Mouse (Mus musculus): Measurements from ENCODE around the gene Fmo6. TPM values are rescaled to one million over a fixed set of nuclear protein-coding genes. Genes with fewer than 3 reads are reported as not detected.

Gene Fmo6
- polyA plus RNA-seq, 1 experiment from 2014 or later, result not detected

- Histone ChIP-seq H3K27me3 (replicated peaks; ENCODE audit: control insufficient read depth, insufficient read depth, low read length) (no peaks in the 10 kb centered on the region), H3K27ac (ENCODE audit: low read length) (no peak overlapping the region), H3K4me3 (replicated peaks; ENCODE audit: low read length) (no peak overlapping the region), H3K36me3 (ENCODE audit: control insufficient read depth, insufficient read depth) (no peaks in the 10 kb centered on the region), H3K9me3 (ENCODE audit: control insufficient read depth, low read length) (no peaks in the 10 kb centered on the region; the same call in 1 of the 2 replicates), H3K4me2 (ENCODE audit: low read length) (no peak overlapping the region), H3K9ac (replicated peaks; ENCODE audit: low read depth, low read length) (no peak overlapping the region), H3K4me1 (replicated peaks; ENCODE audit: control insufficient read depth, insufficient read depth, low read length) (no peaks in the 10 kb centered on the region)
- WGBS, result 82% methylated on average over 6 of the region's 6 CpGs
- ATAC-seq, result no peak
Observed at GRCm38 (mm10) chr1:162891980-162892451, 45.3 kb downstream of the Fmo6 start.

- no peak overlapping the region for H3K4me3 ChIP-seq (replicated peaks; ENCODE audit: low read length)
- H3K4me1 ChIP-seq (replicated peaks; ENCODE audit: control insufficient read depth, insufficient read depth, low read length), result no peaks in the 10 kb centered on the region
- H3K4me2 ChIP-seq (ENCODE audit: low read length), result no peak overlapping the region
- 91% methylated on average over 12 of the region's 12 CpGs for WGBS
- no peaks in the 10 kb centered on the region for H3K36me3 ChIP-seq (ENCODE audit: control insufficient read depth, insufficient read depth)
- H3K27me3 ChIP-seq (replicated peaks; ENCODE audit: control insufficient read depth, insufficient read depth, low read length), result no peaks in the 10 kb centered on the region
- ATAC-seq, result no peak
- no peaks in the 10 kb centered on the region; the same call in 1 of the 2 replicates for H3K9me3 ChIP-seq (ENCODE audit: control insufficient read depth, low read length)
- no peak overlapping the region for H3K27ac ChIP-seq (ENCODE audit: low read length)
- no peak overlapping the region for H3K9ac ChIP-seq (replicated peaks; ENCODE audit: low read depth, low read length)
Observed at GRCm38 (mm10) chr1:162888646-162889045, 48.7 kb downstream of the Fmo6 start.

- Histone ChIP-seq H3K27ac (ENCODE audit: low read length) (no peak overlapping the region), H3K27me3 (replicated peaks; ENCODE audit: control insufficient read depth, insufficient read depth, low read length) (no peaks in the 10 kb centered on the region), H3K4me2 (ENCODE audit: low read length) (no peak overlapping the region), H3K4me1 (replicated peaks; ENCODE audit: control insufficient read depth, insufficient read depth, low read length) (no peaks in the 10 kb centered on the region), H3K36me3 (ENCODE audit: control insufficient read depth, insufficient read depth) (no peaks in the 10 kb centered on the region), H3K9me3 (ENCODE audit: control insufficient read depth, low read length) (no peaks in the 10 kb centered on the region; the same call in 1 of the 2 replicates), H3K9ac (replicated peaks; ENCODE audit: low read depth, low read length) (no peak overlapping the region), H3K4me3 (replicated peaks; ENCODE audit: low read length) (no peak overlapping the region)
- 94% methylated on average over 7 of the region's 7 CpGs for WGBS
- no peak for ATAC-seq
Observed at GRCm38 (mm10) chr1:162887644-162888043, 49.7 kb downstream of the Fmo6 start.

GRCm38 (mm10) chr1:162886138-162886816 is 51.0 kb downstream of the Fmo6 start:
- 85% methylated on average over 11 of the region's 11 CpGs for WGBS

GRCm38 (mm10) chr1:162882681-162883080 is 54.6 kb downstream of the Fmo6 start:
- H3K9me3 ChIP-seq (ENCODE audit: control insufficient read depth, low read length), result no peaks in the 10 kb centered on the region
- H3K9ac ChIP-seq (replicated peaks; ENCODE audit: low read depth, low read length), result no peak overlapping the region
- WGBS, result 81% methylated on average over 4 of the region's 4 CpGs
- no peaks in the 10 kb centered on the region for H3K36me3 ChIP-seq (ENCODE audit: control insufficient read depth, insufficient read depth)
- no peak overlapping the region for H3K4me3 ChIP-seq (replicated peaks; ENCODE audit: low read length)
- H3K4me2 ChIP-seq (ENCODE audit: low read length), result no peak overlapping the region
- H3K4me1 ChIP-seq (replicated peaks; ENCODE audit: control insufficient read depth, insufficient read depth, low read length), result no peaks in the 10 kb centered on the region
- H3K27me3 ChIP-seq (replicated peaks; ENCODE audit: control insufficient read depth, insufficient read depth, low read length), result no peaks in the 10 kb centered on the region
- no peak overlapping the region for H3K27ac ChIP-seq (ENCODE audit: low read length)
- no peak for ATAC-seq

More at GRCm38 (mm10) chr1:162886138-162886816, 51.0 kb downstream of the Fmo6 start:
- no peaks in the 10 kb centered on the region; the same call in 1 of the 2 replicates for H3K9me3 ChIP-seq (ENCODE audit: control insufficient read depth, low read length)
- no peaks in the 10 kb centered on the region for H3K36me3 ChIP-seq (ENCODE audit: control insufficient read depth, insufficient read depth)
- no peaks in the 10 kb centered on the region for H3K4me1 ChIP-seq (replicated peaks; ENCODE audit: control insufficient read depth, insufficient read depth, low read length)
- no peak overlapping the region for H3K9ac ChIP-seq (replicated peaks; ENCODE audit: low read depth, low read length)
- no peak overlapping the region for H3K27ac ChIP-seq (ENCODE audit: low read length)
- no peak for ATAC-seq
- no peaks in the 10 kb centered on the region for H3K27me3 ChIP-seq (replicated peaks; ENCODE audit: control insufficient read depth, insufficient read depth, low read length)
- no peak overlapping the region for H3K4me2 ChIP-seq (ENCODE audit: low read length)
- H3K4me3 ChIP-seq (replicated peaks; ENCODE audit: low read length), result no peak overlapping the region

- 64% methylated on average over 11 of the region's 11 CpGs for WGBS
Observed at GRCm38 (mm10) chr1:162879595-162880369, 57.5 kb downstream of the Fmo6 start.

GRCm38 (mm10) chr1:162875091-162875490 is 62.2 kb downstream of the Fmo6 start:
- 89% methylated on average over 3 of the region's 3 CpGs for WGBS
- H3K4me3 ChIP-seq (replicated peaks; ENCODE audit: low read length), result no peak overlapping the region
- H3K27me3 ChIP-seq (replicated peaks; ENCODE audit: control insufficient read depth, insufficient read depth, low read length), result no peaks in the 10 kb centered on the region
- H3K27ac ChIP-seq (ENCODE audit: low read length), result no peak overlapping the region
- no peaks in the 10 kb centered on the region for H3K36me3 ChIP-seq (ENCODE audit: control insufficient read depth, insufficient read depth)
- ATAC-seq, result no peak
- H3K4me1 ChIP-seq (replicated peaks; ENCODE audit: control insufficient read depth, insufficient read depth, low read length), result no peaks in the 10 kb centered on the region
- H3K9ac ChIP-seq (replicated peaks; ENCODE audit: low read depth, low read length), result no peak overlapping the region
- no peaks in the 10 kb centered on the region for H3K9me3 ChIP-seq (ENCODE audit: control insufficient read depth, low read length)
- H3K4me2 ChIP-seq (ENCODE audit: low read length), result no peak overlapping the region

More at GRCm38 (mm10) chr1:162879595-162880369, 57.5 kb downstream of the Fmo6 start:
- no peak for ATAC-seq
- Histone ChIP-seq H3K4me1 (replicated peaks; ENCODE audit: control insufficient read depth, insufficient read depth, low read length) (no peaks in the 10 kb centered on the region), H3K4me3 (replicated peaks; ENCODE audit: low read length) (no peak overlapping the region), H3K36me3 (ENCODE audit: control insufficient read depth, insufficient read depth) (no peaks in the 10 kb centered on the region), H3K9me3 (ENCODE audit: control insufficient read depth, low read length) (no peaks in the 10 kb centered on the region), H3K4me2 (ENCODE audit: low read length) (no peak overlapping the region), H3K9ac (replicated peaks; ENCODE audit: low read depth, low read length) (no peak overlapping the region), H3K27me3 (replicated peaks; ENCODE audit: control insufficient read depth, insufficient read depth, low read length) (no peaks in the 10 kb centered on the region), H3K27ac (ENCODE audit: low read length) (no peak overlapping the region)

- no peaks in the 10 kb centered on the region for H3K4me1 ChIP-seq (replicated peaks; ENCODE audit: control insufficient read depth, insufficient read depth, low read length)
- H3K27me3 ChIP-seq (replicated peaks; ENCODE audit: control insufficient read depth, insufficient read depth, low read length), result no peaks in the 10 kb centered on the region
- no peaks in the 10 kb centered on the region for H3K9me3 ChIP-seq (ENCODE audit: control insufficient read depth, low read length)
- H3K4me3 ChIP-seq (replicated peaks; ENCODE audit: low read length), result no peak overlapping the region
- ATAC-seq, result no peak
- H3K36me3 ChIP-seq (ENCODE audit: control insufficient read depth, insufficient read depth), result no peaks in the 10 kb centered on the region
- H3K4me2 ChIP-seq (ENCODE audit: low read length), result no peak overlapping the region
- H3K9ac ChIP-seq (replicated peaks; ENCODE audit: low read depth, low read length), result no peak overlapping the region
- H3K27ac ChIP-seq (ENCODE audit: low read length), result no peak overlapping the region
- 64% methylated on average over 9 of the region's 9 CpGs for WGBS
Observed at GRCm38 (mm10) chr1:162871701-162872311, 65.5 kb downstream of the Fmo6 start.

GRCm38 (mm10) chr1:162870978-162871377 is 66.3 kb downstream of the Fmo6 start:
- H3K4me1 ChIP-seq (replicated peaks; ENCODE audit: control insufficient read depth, insufficient read depth, low read length), result no peaks in the 10 kb centered on the region
- H3K4me3 ChIP-seq (replicated peaks; ENCODE audit: low read length), result no peak overlapping the region
- no peaks in the 10 kb centered on the region for H3K9me3 ChIP-seq (ENCODE audit: control insufficient read depth, low read length)
- no peak for ATAC-seq
- no peaks in the 10 kb centered on the region for H3K36me3 ChIP-seq (ENCODE audit: control insufficient read depth, insufficient read depth)
- WGBS, result 81% methylated on average over 7 of the region's 7 CpGs
- H3K27me3 ChIP-seq (replicated peaks; ENCODE audit: control insufficient read depth, insufficient read depth, low read length), result no peaks in the 10 kb centered on the region
- H3K4me2 ChIP-seq (ENCODE audit: low read length), result no peak overlapping the region
- no peak overlapping the region for H3K27ac ChIP-seq (ENCODE audit: low read length)
- H3K9ac ChIP-seq (replicated peaks; ENCODE audit: low read depth, low read length), result no peak overlapping the region

Data from forebrain, embryonic 16.5 days (tissue).